Mouse (Mus musculus) 3134 (cell line): ENCODE measurements around the gene Cdh5.
"Not testable (repeated sequence)": the region's sequence is repeated elsewhere in the genome, so short reads cannot be mapped to it uniquely, and the experiment has no call there.

ENCODE experiments used
- DNase-seq: peaks from one replicate; pipeline ENCODE4 v3.0.0-alpha.2; 2011; ENCODE audit warnings: low spot score; ENCODE audit not compliant: insufficient read length; ENCODE audit errors: extremely low read depth

Gene Cdh5

DNA sequence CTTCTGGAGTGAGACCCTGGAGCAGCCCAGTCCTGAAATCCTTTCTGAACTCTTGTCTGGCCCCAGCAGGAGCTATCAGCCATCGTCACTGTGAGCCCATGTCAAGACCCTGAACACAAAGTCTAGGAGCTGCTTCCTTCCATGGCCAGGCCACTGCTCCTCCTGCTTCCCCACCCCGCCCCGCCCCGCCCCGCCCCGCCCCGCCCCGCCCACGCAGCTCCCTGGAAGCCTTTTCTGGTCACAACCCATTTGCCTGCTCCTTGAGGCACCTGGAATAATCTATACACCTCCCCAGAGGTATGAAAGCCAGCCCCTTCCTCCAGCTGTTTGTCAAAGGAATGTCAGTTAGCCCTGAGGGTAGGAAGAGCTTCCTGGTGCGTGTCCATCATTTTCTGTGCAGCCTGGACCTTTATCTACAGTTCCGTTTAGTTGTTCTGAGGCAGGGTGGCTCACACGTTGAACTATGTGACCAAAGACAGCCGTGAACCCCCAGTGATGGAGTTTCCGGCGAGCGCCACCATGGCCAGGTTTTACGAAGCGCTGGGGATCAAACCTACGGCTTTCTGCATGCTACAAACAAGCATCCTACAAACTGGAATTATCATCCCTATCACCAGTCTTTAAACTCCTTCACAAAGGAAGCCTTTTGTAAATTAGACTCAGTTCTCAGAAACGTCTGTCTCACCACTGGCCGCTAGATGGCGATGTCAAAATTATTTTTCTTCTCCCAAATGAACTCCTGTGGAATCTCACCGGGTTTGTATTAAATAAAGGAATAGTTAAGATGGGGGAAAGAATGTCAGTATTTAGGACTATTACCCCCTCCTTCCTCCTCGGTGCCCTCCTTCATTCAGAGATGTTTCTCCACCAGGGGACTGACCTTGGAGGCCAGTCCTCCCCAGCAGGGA lies 10.2 kb upstream of the Cdh5 start:
- DNase-seq, result not testable (repeated sequence)

DNA sequence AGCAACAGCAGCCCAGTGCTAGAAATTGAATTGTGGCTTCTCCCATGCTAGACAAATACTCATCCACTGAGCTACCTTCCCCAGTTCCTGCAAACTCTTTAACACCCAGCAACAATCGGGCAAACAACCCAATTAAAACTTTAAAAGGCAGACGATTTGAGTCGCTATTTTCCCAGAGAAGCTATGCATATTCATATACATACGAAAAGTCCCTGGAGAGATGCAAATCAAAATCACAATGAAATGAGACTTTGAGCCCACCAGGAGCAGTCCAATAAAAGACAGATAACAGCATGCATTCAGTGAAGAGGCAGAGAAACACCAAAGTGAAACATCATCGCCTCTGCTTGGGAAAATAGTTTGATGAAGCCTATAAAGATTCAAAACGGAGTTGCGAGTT lies 8.1 kb upstream of the Cdh5 start:
- no peak for DNase-seq

DNA sequence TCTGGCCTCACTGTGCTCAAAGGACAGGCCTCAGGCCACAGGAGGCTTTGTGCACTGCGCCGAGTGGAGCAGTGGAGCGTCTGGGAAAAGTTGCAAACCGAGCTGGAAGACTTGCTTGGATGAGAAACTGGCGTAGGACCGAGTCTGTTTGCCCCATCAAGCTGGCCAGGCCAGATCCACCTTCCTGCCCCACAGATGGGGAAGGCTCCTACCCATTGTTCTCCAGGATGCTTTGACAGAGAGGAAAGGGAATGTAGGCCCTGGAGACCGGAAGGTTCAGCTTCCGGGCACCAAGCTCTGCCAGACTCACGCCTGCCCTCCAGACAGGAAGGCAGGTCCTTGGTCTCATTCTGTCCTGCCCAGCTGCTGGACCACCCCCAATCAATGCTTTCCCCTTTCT lies 5.8 kb upstream of the Cdh5 start:
- no peak for DNase-seq

DNA sequence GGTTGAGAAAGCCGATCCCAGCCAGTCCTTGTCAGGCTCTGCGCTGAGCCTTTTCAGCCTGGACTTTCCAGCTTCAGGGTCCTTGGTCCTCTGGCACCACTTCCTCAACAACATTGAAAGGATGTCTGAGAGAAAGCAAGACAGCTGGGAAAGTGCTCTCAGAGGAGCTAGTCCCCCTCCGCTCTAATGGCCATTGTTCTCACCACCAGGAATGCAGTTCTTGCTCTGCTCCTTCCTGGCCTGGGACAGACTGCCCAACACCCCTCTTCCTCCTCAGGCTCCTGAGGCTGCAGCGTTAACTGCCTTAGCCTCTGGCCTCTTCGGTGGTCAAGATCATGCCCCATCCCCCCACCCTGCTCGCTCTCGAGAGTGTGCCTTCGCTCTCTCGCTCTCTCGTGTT lies 4.8 kb upstream of the Cdh5 start:
- DNase-seq, result no peak

DNA sequence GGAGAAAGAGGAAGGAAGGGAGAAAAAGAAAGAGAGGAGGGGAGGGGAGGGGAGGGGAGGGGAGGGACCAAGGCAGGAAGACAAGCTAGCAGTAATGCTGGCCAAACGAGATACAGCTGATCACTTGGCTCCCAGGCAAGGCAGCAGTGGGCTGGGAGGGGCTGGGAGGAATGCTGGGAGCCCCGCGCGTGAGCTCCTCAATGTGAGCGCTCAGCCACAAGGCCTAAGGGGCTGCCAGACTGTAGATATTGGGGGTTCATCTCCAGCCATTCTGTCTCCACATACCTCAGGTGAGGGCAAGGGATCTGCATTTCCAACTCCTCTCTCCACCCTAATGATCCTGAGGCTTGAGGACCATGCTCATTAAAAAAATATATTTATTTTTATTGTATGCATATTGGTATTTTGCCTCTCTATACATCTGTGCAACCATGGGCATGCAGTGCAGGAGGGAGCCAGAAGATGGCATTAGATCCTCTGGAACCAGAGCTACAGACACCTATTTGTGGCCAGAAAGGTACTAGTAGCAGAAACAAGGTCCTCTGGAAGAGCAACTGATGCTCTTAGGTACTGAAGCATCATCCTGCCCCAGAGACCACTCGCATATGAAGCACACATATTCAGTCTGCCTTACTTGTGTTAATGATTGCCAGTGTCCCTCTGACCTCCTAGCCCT lies 2.6 kb upstream of the Cdh5 start:
- DNase-seq, result no peak

DNA sequence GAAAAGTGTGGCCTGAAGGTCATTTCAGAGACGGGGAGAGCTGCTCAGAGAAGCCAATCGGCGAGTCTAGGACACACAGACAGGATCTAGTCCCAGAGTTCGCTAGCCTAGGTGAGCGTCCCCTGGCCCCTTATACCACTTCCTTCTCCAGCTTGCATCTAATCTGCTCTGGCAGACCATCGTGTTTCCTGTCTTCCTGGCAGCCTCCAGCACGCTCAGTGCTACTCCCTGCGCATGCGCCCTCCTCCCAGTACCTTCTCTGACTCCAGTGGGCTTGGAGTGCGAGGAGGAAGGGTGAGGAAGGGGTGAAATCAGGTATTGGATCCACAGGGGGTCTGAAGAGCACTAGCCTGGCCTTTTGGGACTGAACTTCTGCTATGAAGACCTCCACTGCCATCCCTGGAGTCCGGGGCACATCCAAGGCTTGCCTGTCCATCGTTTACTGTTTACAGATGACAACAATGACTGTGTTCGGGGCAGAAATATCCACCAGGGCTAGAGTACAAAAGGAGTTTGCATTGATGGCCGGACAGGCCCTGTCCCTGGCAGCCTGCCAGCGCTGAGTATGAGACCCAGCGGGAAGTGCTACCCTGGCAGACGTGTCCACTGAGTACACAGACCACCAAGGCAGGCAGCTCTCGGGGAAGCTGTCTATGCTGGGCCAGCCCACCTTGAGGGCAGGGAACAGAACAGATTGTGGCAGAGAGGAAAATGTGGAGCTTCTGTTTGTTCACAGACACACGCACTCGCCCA lies 1.9 kb upstream of the Cdh5 start:
- no peak for DNase-seq

DNA sequence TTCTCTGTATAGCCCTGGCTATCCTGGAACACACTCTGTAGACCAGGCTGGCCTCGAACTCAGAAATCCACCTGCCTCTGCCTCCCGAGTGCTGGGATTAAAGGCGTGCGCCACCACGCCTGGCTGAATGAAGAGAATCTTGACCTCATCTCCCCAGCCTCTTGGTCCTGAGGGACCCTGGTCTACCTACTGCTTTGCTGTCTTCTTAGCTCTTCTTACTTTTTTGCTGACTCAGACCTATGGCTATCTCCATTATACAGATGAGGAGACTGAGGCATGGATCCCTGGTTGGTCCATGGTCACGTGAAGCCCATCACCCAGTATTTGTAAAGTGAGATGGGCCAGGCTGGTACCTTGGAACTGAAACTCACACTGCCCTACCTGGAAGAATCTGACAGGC lies 701 bp upstream of the Cdh5 start:
- DNase-seq, result not testable (repeated sequence)

DNA sequence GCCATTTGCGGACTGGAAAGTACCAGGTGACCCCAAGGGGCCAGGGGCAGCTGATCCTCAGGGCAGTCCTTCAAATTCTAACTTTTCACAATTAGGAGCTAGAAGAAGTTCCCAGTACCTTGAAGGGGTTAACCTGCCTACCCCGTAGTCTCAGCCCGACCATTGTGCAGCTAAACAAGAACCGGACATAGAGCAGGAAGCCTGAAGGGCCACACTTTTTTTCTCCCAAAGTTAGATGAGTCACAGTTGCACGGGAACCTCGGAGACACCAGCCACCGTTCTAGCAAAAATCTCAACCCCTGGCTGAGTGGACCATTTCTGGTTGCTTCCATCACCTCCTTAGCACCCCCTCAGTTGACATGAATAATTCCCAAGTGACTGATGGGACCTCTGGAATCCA lies 2.0 kb downstream of the Cdh5 start:
- no peak for DNase-seq

DNA sequence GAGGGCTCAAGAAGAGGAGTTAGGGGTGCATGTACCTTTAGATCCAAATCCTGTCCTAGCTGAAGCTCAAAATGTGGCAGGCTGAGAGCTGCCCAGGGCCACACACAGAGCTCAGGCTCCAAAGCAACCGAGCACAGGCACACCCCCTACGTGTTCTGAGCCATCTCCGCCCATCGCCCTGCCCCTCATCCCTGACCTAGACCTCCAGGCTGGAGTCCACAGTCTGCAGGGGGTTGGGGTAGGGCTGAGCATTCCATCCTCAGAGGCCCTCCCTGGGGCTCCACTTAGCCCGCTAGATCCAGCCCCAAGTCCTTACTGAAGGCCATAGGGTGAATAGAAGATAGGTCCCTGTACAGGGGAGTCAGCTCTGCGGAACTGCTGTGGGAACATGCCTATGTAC lies 4.3 kb downstream of the Cdh5 start:
- no peak for DNase-seq

DNA sequence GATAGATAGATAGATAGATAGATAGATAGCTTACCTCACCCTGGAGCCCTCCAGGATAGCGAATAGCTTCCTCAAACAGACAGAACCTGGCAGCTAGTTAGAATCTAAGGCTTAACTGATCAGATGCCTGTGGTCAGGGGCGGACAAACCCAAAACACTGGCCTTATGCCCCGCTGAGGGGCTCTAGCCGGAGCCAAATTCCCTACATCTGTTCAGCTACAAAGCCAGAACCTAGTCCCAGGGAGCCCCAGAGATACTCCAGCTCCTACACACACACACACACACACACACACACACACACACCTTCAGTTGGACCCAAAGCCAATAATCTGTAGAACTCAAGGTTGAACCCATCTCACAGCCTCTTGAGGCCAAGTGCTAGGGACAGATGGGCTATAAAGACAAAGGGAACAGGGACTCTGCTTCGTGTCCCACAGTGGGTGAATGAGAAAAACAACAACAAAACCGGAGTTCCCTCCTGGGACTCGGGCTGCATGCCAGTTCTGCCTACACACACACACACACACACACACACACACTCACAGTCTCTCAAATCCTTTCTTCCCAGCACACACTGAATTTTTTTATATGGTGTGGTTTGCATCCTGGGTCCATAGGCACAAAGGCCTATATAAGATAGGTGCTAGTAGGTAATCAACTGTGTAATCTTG lies 5.0 kb downstream of the Cdh5 start:
- DNase-seq, result no peak

DNA sequence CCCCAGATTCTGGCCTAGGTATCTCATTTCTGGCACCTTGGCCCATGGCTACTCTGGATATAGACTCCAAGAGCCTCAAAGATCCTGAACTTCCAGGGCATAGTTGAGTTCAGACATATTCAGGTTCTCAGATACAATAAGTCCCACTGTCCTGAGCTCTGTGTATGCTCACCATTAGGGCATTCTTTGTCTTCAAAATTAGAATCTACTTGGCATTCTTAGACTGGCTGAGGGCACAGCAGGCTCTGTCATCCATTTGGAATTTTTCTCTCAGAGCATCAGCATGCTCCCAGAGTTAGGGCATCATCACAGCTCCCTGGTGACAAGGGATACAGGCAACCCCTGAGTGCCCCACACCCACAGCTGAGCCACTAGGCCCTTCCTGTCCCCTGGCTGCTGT lies 5.7 kb downstream of the Cdh5 start:
- DNase-seq, result no peak

DNA sequence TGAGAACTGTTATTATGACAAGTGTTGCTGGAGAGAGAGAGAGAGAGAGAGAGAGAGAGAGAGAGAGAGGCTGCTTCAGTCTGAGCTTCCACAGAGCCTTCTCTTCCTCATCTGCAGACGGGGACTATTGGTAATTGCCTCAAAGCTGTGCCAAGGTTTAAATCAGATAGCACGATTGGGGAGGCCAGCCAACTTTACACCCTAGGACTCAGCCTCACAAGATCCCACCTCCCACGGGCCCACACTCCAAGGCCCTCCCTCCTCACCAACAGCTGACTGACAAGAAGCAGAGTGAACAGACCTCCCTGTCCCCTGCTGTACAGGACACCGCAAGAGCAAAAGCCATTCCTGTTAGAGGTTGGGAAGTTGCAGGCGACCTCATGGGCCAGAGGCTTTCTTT lies 6.6 kb downstream of the Cdh5 start:
- DNase-seq, result no peak

DNA sequence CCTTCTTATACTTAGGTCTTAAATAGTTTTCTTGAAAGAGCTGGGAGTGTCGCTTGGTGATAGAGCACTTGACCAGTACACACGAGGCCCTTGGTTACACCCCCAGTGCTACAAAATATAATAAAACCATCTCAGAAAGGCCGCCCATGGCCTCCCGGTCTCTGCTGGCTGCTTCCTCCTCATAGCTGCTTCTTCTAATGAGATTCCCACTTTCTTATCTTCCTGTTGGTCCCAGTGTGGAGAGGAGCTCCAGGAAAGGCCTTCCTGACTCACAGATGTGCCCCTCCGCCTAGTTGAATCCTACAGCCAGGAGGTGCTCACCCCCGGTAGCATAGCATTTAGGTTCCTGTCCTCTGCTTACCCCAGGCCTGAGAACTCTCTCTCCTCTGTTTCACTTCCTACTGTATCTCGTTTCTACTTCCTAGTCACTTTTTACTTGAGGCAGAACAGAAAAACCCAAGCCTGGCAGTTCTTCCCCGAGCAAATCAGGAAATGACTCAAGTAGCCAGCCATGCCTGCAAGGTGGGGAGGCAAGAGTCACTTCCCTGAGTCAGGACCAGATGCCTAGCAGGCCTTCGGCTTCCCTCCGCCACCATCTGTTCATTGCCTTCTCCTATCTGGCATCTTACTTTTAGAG lies 9.2 kb downstream of the Cdh5 start:
- no peak for DNase-seq

DNA sequence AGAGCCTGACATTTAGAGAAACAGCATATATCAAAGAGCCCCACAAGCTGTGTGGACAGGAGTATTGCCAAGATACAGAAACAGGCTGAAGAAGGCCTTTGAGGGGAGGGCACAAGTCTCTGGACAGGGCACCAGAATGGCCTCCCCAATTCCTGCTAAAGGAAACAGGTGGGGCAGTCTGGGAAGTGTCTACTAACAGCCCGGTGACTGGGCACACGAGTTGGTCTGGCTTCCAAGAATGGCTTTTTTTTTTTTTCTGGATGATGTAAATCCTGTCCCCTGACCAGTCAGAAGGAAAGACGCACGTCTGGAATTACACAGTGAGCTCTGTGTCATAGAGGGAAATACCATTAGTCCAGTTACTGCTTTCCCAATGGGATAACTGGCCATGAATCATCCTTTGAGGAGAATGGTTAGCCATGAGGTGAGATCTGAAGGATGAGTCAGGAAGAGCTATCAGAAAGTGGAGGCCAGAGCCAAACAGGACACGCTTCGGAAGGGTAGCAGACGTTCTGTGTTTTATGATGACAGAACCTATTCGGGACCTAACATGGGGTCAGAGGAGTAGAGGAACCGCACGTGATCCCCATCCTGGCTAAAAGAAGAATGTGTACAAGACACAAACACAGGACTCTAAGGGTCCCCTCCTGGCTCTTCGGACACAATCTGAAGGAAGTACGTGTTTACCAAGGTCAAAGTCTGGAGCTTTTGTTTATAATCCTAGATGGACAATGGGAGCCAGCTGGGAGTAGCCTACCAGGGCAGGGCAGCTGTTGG lies 20.4 kb downstream of the Cdh5 start:
- no peak for DNase-seq

DNA sequence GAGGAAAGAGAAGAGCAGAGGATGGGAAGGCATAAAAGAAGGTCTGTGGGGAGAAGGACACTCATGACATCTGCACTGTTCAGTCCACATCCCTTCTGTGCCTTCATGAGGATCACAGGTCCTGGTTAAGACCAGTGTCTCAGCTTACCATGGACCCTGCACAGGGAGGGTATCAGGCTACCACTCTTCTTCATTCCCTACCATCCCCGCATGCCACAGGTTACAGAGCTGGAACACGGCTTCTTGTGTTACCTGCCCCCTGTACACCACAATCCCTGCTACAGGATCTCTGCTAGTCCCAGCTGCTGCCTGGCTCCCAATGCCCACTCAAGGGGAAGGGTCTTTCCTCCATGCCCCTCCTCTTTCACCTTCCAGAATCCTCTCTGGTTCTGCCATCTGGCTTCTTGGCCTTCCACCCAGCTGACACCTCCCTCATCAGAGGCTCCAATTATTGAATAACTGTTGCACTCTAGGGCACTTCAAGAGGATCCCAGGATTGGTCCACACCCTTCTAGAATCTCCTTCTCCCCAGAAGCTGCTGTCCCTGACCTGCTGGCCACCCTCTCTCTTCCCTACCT lies 21.7 kb downstream of the Cdh5 start:
- no peak for DNase-seq

DNA sequence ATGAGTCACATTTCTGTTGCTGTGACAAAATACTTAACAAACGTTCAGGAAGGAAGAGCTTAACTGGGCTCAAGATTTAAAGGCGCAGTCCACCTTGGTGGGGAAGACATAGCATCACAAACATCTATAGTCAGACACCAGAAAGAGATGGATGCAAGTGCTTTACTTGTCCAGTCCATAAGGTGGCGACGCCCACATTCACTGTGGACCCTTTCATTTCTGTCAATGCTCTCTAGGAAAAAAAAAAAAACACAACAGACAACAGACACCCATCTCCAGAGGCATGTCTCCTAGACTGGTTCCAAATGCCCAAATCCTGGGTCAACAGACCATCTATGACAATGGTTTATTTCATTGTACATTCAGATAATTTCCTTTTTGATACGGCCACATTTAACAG lies 23.1 kb downstream of the Cdh5 start:
- DNase-seq, result no peak

DNA sequence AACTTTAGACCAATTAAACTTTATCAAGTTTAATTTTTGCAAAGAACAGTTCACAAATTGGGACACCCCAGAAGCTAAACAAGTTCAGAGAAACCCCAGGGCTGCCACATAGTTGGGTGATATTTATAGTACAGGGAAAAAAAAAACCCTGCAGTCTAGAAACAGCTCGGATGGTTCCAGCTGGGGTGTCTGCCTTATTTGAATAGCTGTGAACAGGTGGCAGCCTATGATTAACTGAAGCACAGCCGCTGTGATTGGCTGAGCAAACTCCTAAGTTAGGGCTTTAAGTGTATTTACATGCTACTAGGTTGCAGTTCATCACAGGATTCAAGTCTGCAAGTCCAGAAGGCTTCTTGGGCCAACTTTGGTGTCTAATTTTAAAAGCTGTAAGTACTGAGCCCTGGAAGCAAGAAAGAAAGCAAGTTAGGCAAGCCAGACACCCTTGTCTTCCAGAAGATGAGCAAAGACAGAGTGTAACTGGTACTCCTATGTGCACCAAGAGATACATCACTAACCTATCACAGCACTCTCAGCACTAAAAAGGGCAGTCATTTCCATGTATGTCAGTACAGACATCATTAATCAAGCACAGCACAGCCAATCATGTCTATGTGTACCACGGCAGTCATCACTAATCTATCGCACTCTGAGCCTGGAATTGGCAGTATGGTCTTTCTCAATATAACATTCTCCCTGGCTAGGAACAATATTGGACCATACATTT lies 25.9 kb downstream of the Cdh5 start:
- no peak for DNase-seq

DNA sequence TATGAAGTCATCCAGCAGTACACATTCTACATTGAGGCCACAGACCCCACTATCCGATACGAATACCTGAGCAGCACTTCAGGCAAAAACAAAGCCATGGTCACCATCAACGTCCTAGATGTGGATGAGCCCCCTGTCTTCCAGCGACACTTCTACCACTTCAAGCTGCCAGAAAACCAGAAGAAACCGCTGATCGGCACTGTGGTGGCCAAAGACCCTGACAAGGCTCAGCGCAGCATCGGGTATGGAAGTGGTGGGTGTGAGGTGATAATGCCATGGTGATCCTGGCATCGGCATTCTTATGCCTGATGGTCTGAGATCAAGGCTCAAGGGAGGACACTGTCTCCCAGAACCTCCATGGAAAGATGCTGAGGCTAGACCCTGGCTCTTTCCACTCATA lies 29.5 kb downstream of the Cdh5 start:
- DNase-seq, result no peak
